Mouse (Mus musculus) small intestine, adult 2 months (tissue): Measurements from ENCODE around the gene Slc38a8. TPM values are rescaled to one million over a fixed set of nuclear protein-coding genes. Genes with fewer than 3 reads are reported as not detected.

ENCODE experiments used
- H3K27ac ChIP-seq: fragments of 200-500 bp; 2 replicates; pipeline ENCODE4 v1.5.1; 2012; ENCODE audit warnings: low read depth, low read length, control low read depth, inconsistent platforms; ENCODE audit not compliant: insufficient read depth
- H3K27me3 ChIP-seq: fragments of 200-500 bp; 2 replicates; pipeline ENCODE4 v1.6.1; 2012; ENCODE audit warnings: mild to moderate bottlenecking, moderate library complexity, low read length, inconsistent platforms; ENCODE audit not compliant: control insufficient read depth, insufficient read depth
- H3K36me3 ChIP-seq: fragments of 200-500 bp; 2 replicates; pipeline ENCODE4 v1.6.1; 2012; ENCODE audit warnings: mild to moderate bottlenecking, low read length, control low read depth, inconsistent platforms; ENCODE audit not compliant: control insufficient read depth, insufficient read depth
- H3K4me1 ChIP-seq: fragments of 200-500 bp; 2 replicates; pipeline ENCODE4 v1.6.1; 2012; ENCODE audit warnings: low read length, inconsistent platforms, mixed read lengths; ENCODE audit not compliant: control insufficient read depth, insufficient read depth, insufficient read length
- H3K4me3 ChIP-seq: fragments of 200-500 bp; 2 replicates; pipeline ENCODE4 v1.5.1; 2012; ENCODE audit warnings: low read depth, mild to moderate bottlenecking, control low read depth, inconsistent platforms, low read length, moderate library complexity
- CTCF ChIP-seq: fragments of 200-500 bp; IDR thresholded peaks from 2 replicates; pipeline ENCODE4 v1.5.1; 2012; ENCODE audit warnings: low read depth, mild to moderate bottlenecking, control low read depth, inconsistent platforms, low read length, moderate library complexity, mixed read lengths; ENCODE audit not compliant: insufficient replicate concordance, insufficient read length; ENCODE audit errors: extremely low read depth
- POLR2A ChIP-seq: fragments of 200-500 bp; IDR thresholded peaks from 2 replicates; pipeline ENCODE4 v1.6.1; 2012; ENCODE audit warnings: low read depth, mild to moderate bottlenecking, control low read depth, inconsistent platforms, low read length, moderate library complexity
- WGBS: fragments of 180-500 bp; shearing (Covaris S2); methylation state at CpG from one replicate; pipeline ENCODE4 v1.1.7; 2018; 5-methylcytosine and 5-hydroxymethylcytosine counted together
- polyA plus RNA-seq: library from polyadenylated mRNA; depleted of rRNA; stranded (reverse); fragments of >200 nt; gene quantifications from 2 replicates; pipeline ENCODE4 v1.2.3, GENCODE M21; 2012

The Slc38a8 gene
- polyA plus RNA-seq, 1 experiment = 0.68 TPM

DNA sequence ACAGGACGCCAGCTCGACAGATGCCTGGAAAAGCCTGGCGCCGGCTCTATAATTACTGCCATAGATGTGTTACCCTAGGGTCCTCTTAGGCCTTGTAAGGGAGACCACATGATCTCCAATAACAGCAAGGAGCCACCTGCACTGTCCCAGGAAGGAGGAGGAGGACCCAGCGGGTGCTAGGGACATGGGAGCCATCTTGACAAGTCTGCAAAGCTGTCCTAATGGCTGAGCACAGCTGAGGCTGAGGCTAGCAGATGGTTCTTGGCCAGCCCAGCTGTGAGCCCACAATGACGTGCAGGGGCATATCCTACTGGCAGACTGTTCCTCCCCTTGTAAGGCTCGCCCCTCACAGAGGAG is 61.6 kb downstream of the Slc38a8 start:
- H3K27me3 ChIP-seq = no peaks in the 10 kb centered on the region
- H3K4me3 ChIP-seq = peak overlapping the region; percentile 57
- peaks cover 39% of the 10 kb centered on the region for H3K36me3 ChIP-seq
- 73% methylated on average over 7 of the region's 7 CpGs for WGBS
- peaks cover 43% of the 10 kb centered on the region for H3K4me1 ChIP-seq
- peak overlapping the region; percentile 95 for H3K27ac ChIP-seq
- TF ChIP-seq CTCF (no peak), POLR2A (no peak)

DNA sequence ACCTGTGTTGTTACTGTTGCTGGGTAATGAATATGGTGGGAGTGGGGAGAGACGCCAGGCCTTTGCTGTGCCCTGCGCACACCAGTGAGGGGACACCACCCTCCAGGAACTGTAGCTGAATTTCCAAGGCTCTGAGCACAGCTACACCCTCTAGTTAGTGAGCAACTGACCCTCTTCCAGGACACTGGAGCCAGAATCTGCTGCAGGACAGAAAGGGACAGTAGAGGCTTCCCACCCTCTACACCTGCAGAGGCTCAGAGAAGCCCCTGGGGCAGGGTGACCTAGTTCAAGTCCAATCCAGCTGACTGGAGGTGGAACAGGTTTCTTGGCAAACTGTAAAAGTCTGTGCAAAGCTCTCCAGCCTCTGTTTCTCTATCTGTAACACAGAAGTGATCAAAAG is 62.1 kb downstream of the Slc38a8 start:
- TF ChIP-seq POLR2A = no peak
- no peak for TF ChIP-seq CTCF
- Histone ChIP-seq H3K27ac (peak overlapping the region; percentile 95), H3K27me3 (no peaks in the 10 kb centered on the region), H3K4me1 (peaks cover 47% of the 10 kb centered on the region), H3K36me3 (peaks cover 35% of the 10 kb centered on the region), H3K4me3 (peak overlapping the region; percentile 57)
- 98% methylated on average over 2 of the region's 2 CpGs for WGBS

DNA sequence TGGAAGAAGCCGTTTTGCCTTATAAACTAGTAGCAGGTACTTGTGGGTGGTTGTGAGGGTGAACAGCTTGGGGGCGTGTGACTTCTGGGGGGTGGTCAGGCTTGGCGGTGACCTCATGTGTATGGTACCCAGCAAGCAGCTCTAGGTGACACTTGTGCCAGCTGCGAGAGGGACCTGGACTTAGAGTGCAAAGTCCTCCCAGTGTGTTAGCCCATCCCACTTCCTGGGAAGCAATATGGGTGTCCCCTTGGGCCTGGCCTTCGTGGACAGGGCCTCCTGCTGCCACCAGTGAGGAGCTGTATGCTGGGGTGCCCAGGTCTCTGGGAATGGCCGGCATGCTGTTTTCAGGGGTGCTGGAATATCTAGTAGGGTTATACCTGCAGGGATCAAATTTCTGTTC is 62.6 kb downstream of the Slc38a8 start:
- Histone ChIP-seq H3K36me3 (peaks cover 30% of the 10 kb centered on the region), H3K4me3 (peak overlapping the region; percentile 57), H3K27me3 (no peaks in the 10 kb centered on the region), H3K27ac (peak overlapping the region; percentile 95), H3K4me1 (peaks cover 52% of the 10 kb centered on the region)
- no peak for TF ChIP-seq POLR2A
- TF ChIP-seq CTCF = no peak
- WGBS = 48% methylated on average over 6 of the region's 6 CpGs

DNA sequence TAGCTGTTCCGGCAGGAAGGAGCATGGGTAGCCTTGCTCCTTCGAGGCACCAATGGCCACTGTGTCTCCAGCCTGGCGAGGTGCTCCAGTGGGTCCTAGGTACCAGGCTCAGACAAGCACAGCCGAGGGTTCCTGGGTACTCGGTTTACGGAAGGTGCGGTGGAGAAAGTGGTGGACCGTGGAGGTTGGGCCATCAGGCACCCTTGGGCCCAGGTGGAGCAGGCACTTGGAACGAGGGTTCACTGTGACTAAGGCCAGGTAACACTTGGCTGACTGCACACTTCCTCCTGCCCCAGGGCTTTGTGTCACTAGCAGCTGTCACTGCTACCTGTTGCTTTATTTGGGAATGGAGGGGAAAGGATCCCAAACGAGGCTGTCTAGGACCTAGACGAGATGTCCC is 64.0 kb downstream of the Slc38a8 start:
- Histone ChIP-seq H3K27me3 (no peaks in the 10 kb centered on the region), H3K36me3 (peaks cover 17% of the 10 kb centered on the region), H3K4me1 (peaks cover 56% of the 10 kb centered on the region), H3K27ac (peak overlapping the region; percentile 85), H3K4me3 (peak overlapping the region; percentile 83)
- 35% methylated on average over 11 of the region's 11 CpGs for WGBS
- TF ChIP-seq POLR2A (no peak), CTCF (no peak)

DNA sequence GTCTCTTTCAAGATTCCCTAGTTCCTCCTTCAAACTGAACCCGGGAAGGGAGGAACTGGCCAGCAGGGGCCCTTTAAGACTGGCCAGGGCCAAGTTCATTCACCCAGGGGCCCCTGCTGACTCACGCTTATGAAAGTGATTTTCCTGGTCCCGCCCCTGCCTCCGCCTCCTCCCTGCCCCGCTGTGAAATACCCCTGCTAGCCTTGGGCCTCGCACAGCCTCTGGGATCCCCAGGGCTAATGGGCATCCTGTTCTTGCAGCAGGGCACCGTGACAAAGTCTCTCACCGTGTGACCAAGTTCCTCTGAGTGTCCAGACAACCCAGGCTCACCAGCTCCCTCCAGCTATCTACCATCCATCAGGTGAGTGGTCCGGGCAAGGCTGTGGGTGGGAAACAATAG is 64.6 kb downstream of the Slc38a8 start:
- peak overlapping the region; percentile 83 for H3K4me3 ChIP-seq
- TF ChIP-seq POLR2A = peak; percentile 99
- no peak; the same call in 1 of the 2 replicates for TF ChIP-seq CTCF
- H3K36me3 ChIP-seq = peaks cover 11% of the 10 kb centered on the region
- H3K27me3 ChIP-seq = no peaks in the 10 kb centered on the region
- 5% methylated on average over 9 of the region's 9 CpGs for WGBS
- peak overlapping the region; percentile 85 for H3K27ac ChIP-seq
- peaks cover 58% of the 10 kb centered on the region for H3K4me1 ChIP-seq

DNA sequence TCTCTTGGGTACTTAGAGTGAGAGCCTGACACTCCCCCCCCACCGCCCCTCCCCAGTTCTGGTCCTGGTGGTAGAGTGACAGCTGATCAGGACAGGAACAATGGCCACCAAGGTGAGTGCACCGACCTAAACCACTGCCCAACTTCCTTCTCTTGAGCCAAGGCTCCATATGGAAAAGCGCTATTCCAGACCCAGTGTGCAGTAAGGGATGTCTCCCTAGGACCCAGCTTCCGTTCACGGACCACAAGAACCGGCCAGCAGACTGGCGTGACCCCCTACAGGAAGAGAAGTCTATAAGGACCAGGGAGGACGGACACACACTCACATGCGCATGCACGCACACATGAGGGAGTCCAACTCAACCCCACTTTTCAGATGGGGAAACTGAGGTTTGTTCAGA is 65.2 kb downstream of the Slc38a8 start:
- H3K36me3 ChIP-seq = peaks cover 5% of the 10 kb centered on the region
- TF ChIP-seq CTCF = no peak
- no peak for TF ChIP-seq POLR2A
- peak overlapping the region; percentile 60 for H3K27ac ChIP-seq
- H3K4me1 ChIP-seq = peaks cover 54% of the 10 kb centered on the region
- peak overlapping the region; percentile 83 for H3K4me3 ChIP-seq
- 82% methylated on average over 10 of the region's 10 CpGs for WGBS
- no peaks in the 10 kb centered on the region for H3K27me3 ChIP-seq

DNA sequence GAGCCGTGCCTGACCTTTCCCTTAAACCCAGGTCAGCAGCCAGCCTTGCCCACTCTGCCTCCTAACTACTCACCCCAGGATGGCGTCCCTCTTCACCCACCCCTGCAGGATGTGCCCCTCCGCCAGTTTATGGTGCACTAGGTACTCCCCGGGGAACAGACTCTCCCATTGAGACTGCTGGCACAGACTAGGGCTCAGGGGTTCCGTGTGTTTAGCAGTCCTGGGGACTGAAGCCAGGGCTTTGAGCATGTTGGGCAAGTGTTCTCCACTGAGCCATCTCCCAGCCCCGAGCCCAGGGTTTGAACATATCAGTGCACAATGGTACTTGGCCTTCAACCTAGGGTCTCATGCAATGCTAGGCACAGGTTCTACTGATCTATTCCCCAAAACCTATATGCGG is 66.0 kb downstream of the Slc38a8 start:
- Histone ChIP-seq H3K27ac (no peak overlapping the region), H3K4me1 (peaks cover 48% of the 10 kb centered on the region), H3K4me3 (no peak overlapping the region), H3K27me3 (no peaks in the 10 kb centered on the region), H3K36me3 (peaks cover 3% of the 10 kb centered on the region; the same call in 1 of the 2 replicates)
- WGBS = 94% methylated on average over 7 of the region's 7 CpGs
- TF ChIP-seq POLR2A = no peak
- TF ChIP-seq CTCF = no peak
